Mouse (Mus musculus) limb, embryonic 14.5 days (tissue): ENCODE measurements around the gene Btbd10. TPM values are rescaled to one million over a fixed set of nuclear protein-coding genes. Genes with fewer than 3 reads are reported as not detected.

Experiments used
- ATAC-seq: fragments of 200-750 bp; cut with Nextera tagmentation; 2 replicates; pipeline ENCODE4 v1.8.0; 2017; ENCODE audit warnings: low read depth, moderate number of reproducible peaks, moderate TSS enrichment; ENCODE audit not compliant: low FRiP score
- DNase-seq: peaks from one replicate; pipeline ENCODE4 v3.0.0-alpha.2; 2015; ENCODE audit warnings: low spot score
- H3K27ac ChIP-seq: fragments of 300-500 bp; sonication (generic); replicated peaks from 2 replicates; pipeline ENCODE4 v1.5.1; 2014; ENCODE audit warnings: low read depth, mild to moderate bottlenecking, low read length, moderate library complexity, mixed read lengths
- H3K27me3 ChIP-seq: fragments of 300-500 bp; sonication (generic); 2 replicates; pipeline ENCODE4 v1.6.1; 2014; ENCODE audit warnings: low read length, mixed read lengths; ENCODE audit not compliant: control insufficient read depth, insufficient read depth
- H3K36me3 ChIP-seq: fragments of 300-500 bp; sonication (generic); 2 replicates; pipeline ENCODE4 v1.6.1; 2014; ENCODE audit warnings: mild to moderate bottlenecking, low read length, moderate library complexity, mixed read lengths; ENCODE audit not compliant: control insufficient read depth, insufficient read depth
- H3K4me1 ChIP-seq: fragments of 300-500 bp; sonication (generic); 2 replicates; pipeline ENCODE4 v1.6.1; 2014; ENCODE audit warnings: antibody characterized with exemption, low read length, mixed read lengths; ENCODE audit not compliant: control insufficient read depth, insufficient read depth
- H3K4me2 ChIP-seq: fragments of 300-500 bp; sonication (generic); replicated peaks from 2 replicates; pipeline ENCODE4 v1.6.1; 2014; ENCODE audit warnings: low read depth, mild to moderate bottlenecking, low read length, moderate library complexity; ENCODE audit not compliant: severe bottlenecking
- H3K4me3 ChIP-seq: fragments of 300-500 bp; sonication (generic); replicated peaks from 2 replicates; pipeline ENCODE4 v1.5.1; 2014; ENCODE audit warnings: low read length
- H3K9ac ChIP-seq: fragments of 300-500 bp; sonication (generic); 2 replicates; pipeline ENCODE4 v1.6.1; 2014; ENCODE audit warnings: mild to moderate bottlenecking, low read depth, low read length, moderate library complexity; ENCODE audit not compliant: severe bottlenecking
- H3K9me3 ChIP-seq: fragments of 300-500 bp; sonication (generic); 2 replicates; pipeline ENCODE4 v1.6.1; 2016; ENCODE audit warnings: low read length; ENCODE audit not compliant: control insufficient read depth
- POLR2A ChIP-seq: fragments of 200-500 bp; IDR thresholded peaks from 2 replicates; pipeline ENCODE4 v1.8.0; 2012; ENCODE audit warnings: inconsistent platforms, mild to moderate bottlenecking, moderate library complexity, borderline replicate concordance; ENCODE audit not compliant: insufficient read depth, insufficient read length; ENCODE audit errors: extremely low read depth
- WGBS: fragments of 180-500 bp; shearing (Covaris S2); extraction: QIAGEN DNeasy Blood & Tissue Kit; methylation state at CpG from one replicate; pipeline ENCODE4 v1.1.7; 2014; 5-methylcytosine and 5-hydroxymethylcytosine counted together
- polyA plus RNA-seq, 2 experiments: library from polyadenylated mRNA; depleted of rRNA in 1 of 2; stranded (reverse) in 1 of 2; unstranded in 1 of 2; fragments of >200 nt; fragmentation: Nextera tagmentation in 1 of 2; extraction: Ambion mirVana in 1 of 2; gene quantifications; 2 replicates each; pipeline versions ENCODE4 v1.2.1 to v1.2.3; 2012 to 2014

Btbd10 gene
- polyA plus RNA-seq (2012; rRNA removed) (20.7 and 24.9 TPM in 2 replicates), polyA plus RNA-seq (2014; fragmentation: Nextera tagmentation; extraction: Ambion mirVana) (30.1 and 31.8 TPM in 2 replicates)

- ATAC-seq (peak; percentile 99), DNase-seq (peak; percentile 98)
- WGBS = 2% methylated on average over 51 of the region's 64 CpGs
- Histone ChIP-seq H3K9ac (peak within 1 kb of the TSS; percentile 90), H3K4me3 (peak within 1 kb of the TSS; percentile 93), H3K36me3 (no peaks in the 10 kb centered on the region), H3K4me1 (0 out of 2 replicates have a peak, but pooled peaks cover 5% of the 10 kb centered on the region), H3K4me2 (peak within 1 kb of the TSS; percentile 73), H3K27me3 (no peaks in the 10 kb centered on the region), H3K27ac (peak within 1 kb of the TSS; percentile 79), H3K9me3 (no peaks in the 10 kb centered on the region)
- TF ChIP-seq POLR2A = peak; percentile 75; the same call in 1 of the 2 replicates
These were observed at the start of gene Btbd10 for GRCm38 (mm10) chr7:113368746-113369619. Gene Btbd10 (minus strand): TSS chr7:113369392.

- H3K4me1 ChIP-seq = no peaks in the 10 kb centered on the region
- H3K4me3 ChIP-seq = no peak overlapping the region
- TF ChIP-seq POLR2A = no peak
- H3K4me2 ChIP-seq = no peak overlapping the region
- H3K27me3 ChIP-seq = no peaks in the 10 kb centered on the region
- H3K9ac ChIP-seq = no peak overlapping the region
- WGBS = 100% methylated on average over 1 of the region's 1 CpGs
- ATAC-seq (no peak), DNase-seq (no peak)
- H3K27ac ChIP-seq = no peak overlapping the region
- H3K9me3 ChIP-seq = no peaks in the 10 kb centered on the region
- no peaks in the 10 kb centered on the region for H3K36me3 ChIP-seq
These were observed 47.3 kb upstream of the Btbd10 start for GRCm38 (mm10) chr7:113416536-113416935.

- H3K4me2 ChIP-seq = no peak overlapping the region
- ATAC-seq (no peak), DNase-seq (no peak)
- TF ChIP-seq POLR2A = no peak
- WGBS = 83% methylated on average over 3 of the region's 3 CpGs
- H3K27ac ChIP-seq = no peak overlapping the region
- no peaks in the 10 kb centered on the region for H3K9me3 ChIP-seq
- H3K36me3 ChIP-seq = no peaks in the 10 kb centered on the region
- H3K4me1 ChIP-seq = no peaks in the 10 kb centered on the region
- no peak overlapping the region for H3K4me3 ChIP-seq
- H3K9ac ChIP-seq = no peak overlapping the region
- H3K27me3 ChIP-seq = no peaks in the 10 kb centered on the region
These were observed 46.1 kb upstream of the Btbd10 start for GRCm38 (mm10) chr7:113415256-113415655.

- DNase-seq = no peak
- no peak for ATAC-seq
- Histone ChIP-seq H3K36me3 (no peaks in the 10 kb centered on the region), H3K27me3 (no peaks in the 10 kb centered on the region), H3K9me3 (no peaks in the 10 kb centered on the region), H3K4me2 (no peak overlapping the region), H3K4me1 (no peaks in the 10 kb centered on the region), H3K4me3 (no peak overlapping the region), H3K9ac (no peak overlapping the region), H3K27ac (no peak overlapping the region)
- WGBS = 54% methylated on average over 5 of the region's 5 CpGs
- no peak for TF ChIP-seq POLR2A
These were observed 39.5 kb upstream of the Btbd10 start for GRCm38 (mm10) chr7:113408712-113409111.

- H3K4me3 ChIP-seq = no peak overlapping the region
- no peak overlapping the region for H3K27ac ChIP-seq
- H3K36me3 ChIP-seq = no peaks in the 10 kb centered on the region
These were observed 28.9 kb upstream of the Btbd10 start for GRCm38 (mm10) chr7:113398083-113398482.

More at GRCm38 (mm10) chr7:113398083-113398482, 28.9 kb upstream of the Btbd10 start:
- no peak for DNase-seq
- Histone ChIP-seq H3K4me2 (no peak overlapping the region), H3K9ac (no peak overlapping the region), H3K9me3 (no peaks in the 10 kb centered on the region), H3K4me1 (no peaks in the 10 kb centered on the region), H3K27me3 (no peaks in the 10 kb centered on the region)
- TF ChIP-seq POLR2A = no peak
- ATAC-seq = no peak
